Mouse (Mus musculus) megakaryocyte, embryonic 14.5 days (primary cell): Measurements from ENCODE around the gene Serpine2. TPM values are rescaled to one million over a fixed set of nuclear protein-coding genes. Genes with fewer than 3 reads are reported as not detected.

Experiments
- H3K27me3 ChIP-seq: replicated peaks from 2 replicates; pipeline ENCODE3; 2012; ENCODE audit warnings: inconsistent platforms
- H3K36me3 ChIP-seq: replicated peaks from 2 replicates; pipeline ENCODE3; 2012; ENCODE audit warnings: low read length, inconsistent platforms, mixed read lengths
- H3K4me1 ChIP-seq: 2 replicates; pipeline ENCODE4 v1.6.1; 2012; ENCODE audit warnings: inconsistent platforms
- H3K4me3 ChIP-seq: replicated peaks from 2 replicates; pipeline ENCODE3; 2012; ENCODE audit warnings: moderate library complexity, mild to moderate bottlenecking, inconsistent platforms
- H3K9me3 ChIP-seq: 2 replicates; pipeline ENCODE4 v1.6.1; 2012; ENCODE audit warnings: inconsistent platforms
- FLI1 ChIP-seq: IDR thresholded peaks from 2 replicates; pipeline ENCODE4 v1.6.1; 2012; ENCODE audit warnings: low read length, inconsistent platforms, mixed read lengths
- GATA1 ChIP-seq: IDR thresholded peaks from 3 replicates; pipeline ENCODE4 v1.6.1; 2012; ENCODE audit warnings: mixed read lengths, low read length, inconsistent platforms, borderline replicate concordance
- polyA plus RNA-seq: library from polyadenylated mRNA; stranded (reverse); fragments of >175 nt; gene quantifications from 2 replicates; pipeline ENCODE4 v1.2.3, GENCODE M21; 2012; ENCODE audit warnings: low replicate concordance; ENCODE audit not compliant: insufficient read depth

Gene Serpine2
- polyA plus RNA-seq, 1 experiment: 38.8 TPM

DNA sequence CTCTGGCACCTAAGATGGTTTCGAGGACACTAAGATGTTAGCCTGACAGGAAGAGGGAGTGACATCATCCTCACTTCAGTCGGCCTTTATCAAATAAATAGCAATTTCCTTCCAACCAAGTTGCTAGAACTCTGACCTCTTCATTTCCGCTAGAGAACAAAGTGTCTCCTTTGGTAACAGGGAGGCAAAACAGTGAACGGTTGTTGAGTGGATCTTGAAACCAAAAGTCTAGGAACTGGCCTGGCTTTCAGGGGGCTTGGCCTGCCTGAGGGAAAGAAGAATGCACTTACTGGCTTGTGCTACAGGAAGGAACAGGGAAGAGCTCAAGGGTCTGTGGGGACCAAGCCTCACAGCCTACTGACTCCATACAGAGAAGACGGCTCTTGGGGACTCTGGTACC, 109.8 kb downstream of the Serpine2 start:
- Histone ChIP-seq H3K27me3 (no peaks in the 10 kb centered on the region), H3K9me3 (no peaks in the 10 kb centered on the region), H3K36me3 (peaks cover 64% of the 10 kb centered on the region), H3K4me1 (peaks cover 94% of the 10 kb centered on the region), H3K4me3 (peak overlapping the region; percentile 59)
- TF ChIP-seq FLI1 (no peak), GATA1 (no peak; the same call in 2 of the 3 replicates)

DNA sequence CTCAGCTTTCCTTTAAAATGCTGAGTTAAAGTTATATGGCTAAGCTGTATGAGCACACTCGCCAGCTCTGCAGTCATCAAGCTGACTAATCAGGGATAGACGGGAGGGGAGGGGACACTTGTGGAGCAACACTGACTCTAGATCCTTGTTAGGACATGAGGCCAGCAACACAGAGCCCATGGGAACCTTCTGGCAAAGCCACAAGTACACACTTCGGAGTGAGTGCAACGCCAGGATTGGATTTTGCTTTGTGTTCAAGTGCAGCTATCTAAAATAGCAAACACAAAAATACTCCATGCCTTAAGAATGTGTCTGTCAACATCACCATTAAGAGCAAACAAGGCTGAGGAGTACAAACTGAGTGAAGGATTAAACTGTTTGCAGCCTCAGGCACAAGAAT, 114.9 kb downstream of the Serpine2 start:
- peaks cover 81% of the 10 kb centered on the region for H3K4me1 ChIP-seq
- no peaks in the 10 kb centered on the region for H3K27me3 ChIP-seq
- H3K36me3 ChIP-seq: peaks cover 66% of the 10 kb centered on the region
- H3K4me3 ChIP-seq: no peak overlapping the region
- no peaks in the 10 kb centered on the region for H3K9me3 ChIP-seq
- TF ChIP-seq FLI1 (no peak), GATA1 (no peak)

Other genes starting within 250 kb of the Serpine2 start
- 2.7 and 15.4 TPM in 2 replicates for gene Ap1s3, start 189.2 kb downstream of the Serpine2 start, polyA plus RNA-seq
- gene Mrpl44, start 85.2 kb downstream of the Serpine2 start, polyA plus RNA-seq: 23.6 and 32.1 TPM in 2 replicates
- 92.7 and 98.6 TPM in 2 replicates for gene Wdfy1, start 85.0 kb downstream of the Serpine2 start, polyA plus RNA-seq